Mouse (Mus musculus): ENCODE results near the gene Kazn.

- no peak for TF ChIP-seq CTCF (IDR thresholded peaks at IDR 0.05; ENCODE audit: low read depth)
- no peak for TF ChIP-seq EP300 (IDR thresholded peaks at IDR 0.05; ENCODE audit: low read depth)
Measured at GRCm38 (mm10) chr4:142163862-142164261, 75.3 kb downstream of the Kazn start.

All from liver, postnatal 0 days (tissue).